Mouse (Mus musculus): Measurements from ENCODE around the gene Gm49510.

DNA sequence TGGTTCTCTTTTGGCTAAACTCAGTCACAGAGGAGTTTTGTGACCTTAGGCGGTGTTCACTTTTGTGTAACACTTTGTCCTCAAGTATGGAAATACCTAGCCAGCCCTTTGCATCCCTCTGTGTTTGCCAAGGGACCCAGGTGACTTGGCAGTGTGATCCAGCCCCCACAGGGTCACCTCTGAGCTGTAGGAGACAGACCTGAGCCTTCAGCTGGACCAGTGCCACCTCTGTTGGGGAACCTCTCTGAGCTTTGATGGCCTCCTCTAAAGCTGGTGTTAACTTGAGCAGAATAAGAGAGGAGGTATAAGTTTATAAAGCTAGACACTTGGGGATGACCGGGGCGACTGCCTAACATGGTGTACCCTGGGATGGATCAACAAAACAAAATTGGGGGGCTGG, 49.4 kb downstream of the Gm49510 start:
- TF ChIP-seq POLR2A (IDR thresholded peaks at IDR 0.05; ENCODE audit: control insufficient read depth, low read depth, low read length): no peak
- TF ChIP-seq CTCF (IDR thresholded peaks at IDR 0.05; ENCODE audit: control insufficient read depth, insufficient read depth, insufficient replicate concordance, low read depth, low read length): no peak

Measured in testis, adult 2 months (tissue).